Mouse (Mus musculus) liver, postnatal 0 days (tissue): ENCODE data around the gene Map3k4.

Experiments
- CTCF ChIP-seq: sonication (generic); IDR thresholded peaks from 2 replicates; pipeline ENCODE4 v1.5.1; 2016; ENCODE audit warnings: antibody characterized with exemption, low read depth
- EP300 ChIP-seq: IDR thresholded peaks from 2 replicates; pipeline ENCODE4 v1.6.1; 2016; ENCODE audit warnings: antibody characterized with exemption, low read depth, mild to moderate bottlenecking

GRCm38 (mm10) chr17:12249783-12250504, 68.7 kb downstream of the Map3k4 start:
- TF ChIP-seq CTCF, result peak; percentile 61
- TF ChIP-seq EP300, result no peak
